Mouse (Mus musculus) neural tube, embryonic 12.5 days (tissue): ENCODE measurements at regions not wholly inside any gene's neighbourhood (a gene's known extent, or its start where the extent isn't known, plus 50 kb on each side); places are given as distances from the start of the nearest gene placed in this dataset.

Source experiments
- ATAC-seq: fragments of 200-750 bp; cut with Nextera tagmentation; 2 replicates; pipeline ENCODE4 v1.8.0; 2017; ENCODE audit warnings: low read depth, mild to moderate bottlenecking, moderate TSS enrichment, moderate library complexity; ENCODE audit not compliant: low FRiP score
- H3K27ac ChIP-seq: fragments of 300-500 bp; sonication (generic); 2 replicates; pipeline ENCODE4 v1.5.1; 2016
- H3K27me3 ChIP-seq: fragments of 300-500 bp; sonication (generic); replicated peaks from 2 replicates; pipeline ENCODE4 v1.6.1; 2016; ENCODE audit warnings: mild to moderate bottlenecking
- H3K36me3 ChIP-seq: fragments of 300-500 bp; sonication (generic); 2 replicates; pipeline ENCODE4 v1.6.1; 2016; ENCODE audit warnings: mild to moderate bottlenecking
- H3K4me1 ChIP-seq: fragments of 300-500 bp; sonication (generic); 2 replicates; pipeline ENCODE4 v1.6.1; 2016
- H3K4me2 ChIP-seq: fragments of 300-500 bp; sonication (generic); replicated peaks from 2 replicates; pipeline ENCODE4 v1.6.1; 2016; ENCODE audit warnings: mild to moderate bottlenecking
- H3K4me3 ChIP-seq: fragments of 300-500 bp; sonication (generic); 2 replicates; pipeline ENCODE4 v1.5.1; 2016
- H3K9ac ChIP-seq: fragments of 300-500 bp; sonication (generic); 2 replicates; pipeline ENCODE4 v1.6.1; 2016; ENCODE audit warnings: mild to moderate bottlenecking
- H3K9me3 ChIP-seq: fragments of 300-500 bp; sonication (generic); 2 replicates; pipeline ENCODE4 v1.6.1; 2016; ENCODE audit warnings: mild to moderate bottlenecking
- WGBS: fragments of 180-500 bp; shearing (Covaris S2); methylation state at CpG from one replicate; pipeline ENCODE4 v1.1.7; 2016; 5-methylcytosine and 5-hydroxymethylcytosine counted together

DNA sequence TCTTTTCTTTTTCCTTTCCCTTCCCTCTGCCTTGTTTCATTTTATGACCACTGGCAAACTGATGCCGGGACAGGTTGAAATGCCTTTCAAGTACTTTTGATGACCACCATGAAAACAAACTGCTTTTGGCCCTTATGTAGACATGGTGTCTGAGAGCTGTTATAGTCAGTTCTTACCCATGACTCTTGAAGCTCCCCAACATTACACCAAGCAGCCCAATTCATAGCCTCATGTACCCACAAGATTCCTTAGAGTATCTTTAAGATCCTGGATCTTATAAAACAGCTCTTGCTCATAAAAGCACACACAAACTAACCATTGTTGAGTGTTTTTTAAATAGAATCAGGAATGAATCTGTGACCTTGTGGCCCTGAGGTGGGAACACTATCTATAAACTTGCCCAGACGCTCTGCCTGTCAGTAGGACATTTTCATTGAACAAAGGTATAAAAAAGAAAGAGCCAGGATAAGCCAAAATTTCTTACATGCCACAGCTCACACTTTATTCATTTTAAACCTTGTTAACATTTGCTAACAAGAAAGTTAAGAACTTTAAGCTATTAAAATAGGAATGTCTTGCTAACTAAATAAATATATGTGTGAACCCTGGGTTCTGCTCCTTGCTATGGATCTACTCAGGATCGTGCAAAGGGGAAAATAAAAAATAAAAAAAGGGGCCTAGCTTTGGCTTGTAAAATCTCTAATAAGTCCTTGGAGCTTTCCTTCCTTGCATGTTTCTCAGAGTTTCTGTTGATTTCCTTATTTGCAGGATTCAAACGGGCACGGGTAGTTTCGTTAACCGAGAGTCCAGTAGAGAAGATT, 375.9 kb upstream of the Btbd3 start:
- no peaks in the 10 kb centered on the region for H3K27me3 ChIP-seq
- WGBS = 85% methylated on average over 7 of the region's 7 CpGs
- no peak overlapping the region for H3K27ac ChIP-seq
- no peak overlapping the region for H3K4me3 ChIP-seq
- H3K4me1 ChIP-seq = no peaks in the 10 kb centered on the region
- H3K9me3 ChIP-seq = no peaks in the 10 kb centered on the region
- no peaks in the 10 kb centered on the region for H3K36me3 ChIP-seq
- no peak overlapping the region for H3K9ac ChIP-seq
- ATAC-seq = no peak
- H3K4me2 ChIP-seq = no peak overlapping the region

DNA sequence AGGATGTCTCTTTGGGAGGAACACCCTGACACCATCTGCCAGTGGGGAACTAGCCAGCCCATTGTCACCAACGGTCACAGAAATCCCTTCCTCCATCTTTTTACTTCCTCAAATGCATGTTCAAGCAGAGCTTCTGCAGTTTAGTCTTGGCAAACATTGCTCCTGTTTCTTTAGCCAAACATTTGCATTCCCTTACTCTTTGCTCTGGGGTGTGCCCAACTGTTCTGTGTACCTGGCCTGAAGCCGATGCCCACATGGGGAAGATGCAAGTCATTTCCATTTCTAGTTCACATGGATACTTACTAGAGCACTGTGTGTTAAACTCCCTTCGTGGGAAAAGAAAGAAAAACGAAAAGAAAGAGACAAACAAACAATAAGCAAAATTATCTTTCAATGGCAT, 386.7 kb upstream of the Btbd3 start:
- ATAC-seq = no peak
- Histone ChIP-seq H3K27me3 (no peaks in the 10 kb centered on the region), H3K4me1 (no peaks in the 10 kb centered on the region), H3K4me3 (no peak overlapping the region), H3K4me2 (no peak overlapping the region), H3K9me3 (no peaks in the 10 kb centered on the region), H3K36me3 (no peaks in the 10 kb centered on the region), H3K9ac (no peak overlapping the region), H3K27ac (no peak overlapping the region)
- 91% methylated on average over 4 of the region's 4 CpGs for WGBS

DNA sequence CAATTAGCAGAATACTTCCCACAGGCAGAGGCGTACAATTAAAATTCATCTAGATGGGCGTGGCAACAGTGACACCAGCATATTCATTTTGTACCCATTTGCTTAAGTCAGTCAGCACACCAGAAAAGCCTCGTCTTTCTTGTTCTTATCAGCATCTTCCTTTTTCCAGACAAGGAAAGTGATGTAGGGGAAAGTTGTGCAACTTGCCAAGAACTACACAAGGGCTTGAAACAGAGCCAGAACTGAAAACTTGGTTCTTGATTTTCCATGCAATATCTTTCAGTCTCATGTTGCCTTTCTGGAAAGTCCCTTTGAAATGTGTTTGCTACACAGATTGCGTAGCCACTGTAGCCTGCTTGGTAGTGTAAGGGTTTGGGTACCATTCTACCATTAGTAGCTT, 401.9 kb upstream of the Btbd3 start:
- Histone ChIP-seq H3K4me3 (no peak overlapping the region), H3K27me3 (no peaks in the 10 kb centered on the region), H3K27ac (no peak overlapping the region), H3K4me1 (no peaks in the 10 kb centered on the region), H3K9me3 (no peaks in the 10 kb centered on the region), H3K36me3 (no peaks in the 10 kb centered on the region), H3K4me2 (no peak overlapping the region), H3K9ac (no peak overlapping the region)
- WGBS = 85% methylated on average over 4 of the region's 4 CpGs
- ATAC-seq = no peak

DNA sequence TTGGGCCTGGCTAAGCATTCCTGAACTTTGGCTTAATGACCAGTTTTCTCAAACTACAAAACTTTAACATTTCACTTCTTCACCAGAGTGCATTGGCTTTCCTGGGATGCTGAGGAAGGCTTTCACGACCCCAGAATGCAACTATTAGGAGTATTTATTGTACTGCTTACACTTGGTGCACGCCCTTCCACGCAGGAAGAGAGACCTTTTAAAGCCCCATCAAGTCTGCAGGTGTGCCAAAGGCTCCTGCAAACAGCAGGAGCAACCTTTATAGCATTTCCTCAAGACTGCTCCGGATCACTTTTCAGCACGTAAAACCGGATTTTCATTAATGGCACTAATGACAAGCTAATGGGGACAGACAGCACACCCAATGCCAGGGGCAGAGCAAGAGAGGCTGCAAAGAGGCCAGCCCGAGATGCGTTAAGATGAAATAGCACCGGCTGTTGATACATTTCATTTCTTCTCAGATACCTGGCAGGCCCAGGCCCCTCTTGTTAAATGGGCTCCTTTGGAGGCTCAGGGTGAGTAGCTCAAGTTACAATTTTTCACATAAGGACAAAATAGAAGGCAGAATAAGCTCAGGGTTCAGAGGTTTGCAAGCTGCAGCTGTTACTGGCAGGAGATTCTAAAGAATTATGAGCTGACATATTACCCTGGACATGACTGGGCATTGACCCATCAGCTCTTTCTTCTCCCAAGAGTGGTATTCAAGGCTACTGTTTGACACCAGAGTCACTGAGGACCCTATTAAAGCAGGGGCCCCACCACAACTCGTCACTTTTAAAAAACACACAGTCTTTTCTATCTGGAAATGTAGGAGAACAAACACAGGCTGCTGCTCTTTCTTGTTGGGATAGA, 402.7 kb upstream of the Btbd3 start:
- ATAC-seq = no peak
- WGBS = 65% methylated on average over 10 of the region's 10 CpGs
- H3K36me3 ChIP-seq = no peaks in the 10 kb centered on the region
- H3K27me3 ChIP-seq = no peaks in the 10 kb centered on the region
- no peak overlapping the region for H3K27ac ChIP-seq
- H3K9ac ChIP-seq = no peak overlapping the region
- no peaks in the 10 kb centered on the region for H3K9me3 ChIP-seq
- no peak overlapping the region for H3K4me3 ChIP-seq
- H3K4me1 ChIP-seq = no peaks in the 10 kb centered on the region
- H3K4me2 ChIP-seq = no peak overlapping the region

DNA sequence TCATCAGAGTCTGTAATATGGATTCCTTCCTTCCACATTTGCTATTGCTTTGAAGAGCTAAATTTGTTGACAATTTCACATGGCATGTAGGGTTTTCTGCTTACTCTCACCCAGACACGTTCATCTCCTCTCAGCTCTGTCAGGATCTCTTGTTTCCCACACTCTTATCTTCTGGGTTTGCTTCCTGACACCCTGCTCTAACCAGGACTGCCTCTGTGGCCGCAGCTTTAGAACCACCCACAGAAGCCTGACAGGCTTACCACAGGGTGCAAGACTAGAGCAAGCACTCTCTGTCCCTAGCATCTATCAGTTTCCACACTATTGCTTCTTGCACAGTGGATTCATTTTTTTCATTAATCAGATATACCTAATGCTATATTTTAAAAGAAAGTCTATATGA, 408.5 kb upstream of the Btbd3 start:
- Histone ChIP-seq H3K27me3 (no peaks in the 10 kb centered on the region), H3K4me1 (no peaks in the 10 kb centered on the region), H3K4me2 (no peak overlapping the region), H3K9me3 (no peaks in the 10 kb centered on the region), H3K27ac (no peak overlapping the region), H3K36me3 (no peaks in the 10 kb centered on the region), H3K4me3 (no peak overlapping the region), H3K9ac (no peak overlapping the region)
- WGBS = 71% methylated on average over 2 of the region's 2 CpGs
- ATAC-seq = no peak

DNA sequence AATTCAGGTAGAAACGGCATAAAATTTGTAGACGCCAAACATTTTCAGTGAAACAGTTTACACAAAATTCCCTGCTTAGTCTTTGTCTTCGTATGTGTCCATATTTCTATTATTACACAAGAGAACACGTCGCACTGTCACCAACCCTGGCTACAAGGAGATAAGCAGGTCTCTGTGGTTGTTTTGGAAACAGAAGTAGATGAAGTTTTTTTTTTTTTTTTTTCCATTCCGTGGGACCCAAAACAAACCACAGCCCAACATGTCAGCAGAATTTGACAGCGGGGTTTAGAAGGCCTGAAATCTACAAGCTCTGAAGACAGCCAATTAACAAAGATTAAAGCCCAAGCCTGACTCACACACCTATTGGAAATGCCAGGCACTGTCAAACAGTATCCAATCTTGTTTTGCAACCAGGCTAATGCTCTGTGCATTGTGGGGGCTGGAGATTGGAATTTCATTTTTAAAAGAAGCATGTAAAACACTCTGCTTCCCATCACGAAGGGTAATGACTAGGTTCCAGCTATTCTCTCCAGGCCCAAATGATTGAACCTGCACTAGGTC, 428.5 kb upstream of the Btbd3 start:
- WGBS = 85% methylated on average over 8 of the region's 8 CpGs
- H3K4me2 ChIP-seq = no peak overlapping the region
- no peak overlapping the region for H3K4me3 ChIP-seq
- H3K36me3 ChIP-seq = no peaks in the 10 kb centered on the region
- no peaks in the 10 kb centered on the region for H3K4me1 ChIP-seq
- ATAC-seq = no peak
- no peaks in the 10 kb centered on the region for H3K9me3 ChIP-seq
- no peak overlapping the region for H3K27ac ChIP-seq
- no peak overlapping the region for H3K9ac ChIP-seq
- H3K27me3 ChIP-seq = no peaks in the 10 kb centered on the region

DNA sequence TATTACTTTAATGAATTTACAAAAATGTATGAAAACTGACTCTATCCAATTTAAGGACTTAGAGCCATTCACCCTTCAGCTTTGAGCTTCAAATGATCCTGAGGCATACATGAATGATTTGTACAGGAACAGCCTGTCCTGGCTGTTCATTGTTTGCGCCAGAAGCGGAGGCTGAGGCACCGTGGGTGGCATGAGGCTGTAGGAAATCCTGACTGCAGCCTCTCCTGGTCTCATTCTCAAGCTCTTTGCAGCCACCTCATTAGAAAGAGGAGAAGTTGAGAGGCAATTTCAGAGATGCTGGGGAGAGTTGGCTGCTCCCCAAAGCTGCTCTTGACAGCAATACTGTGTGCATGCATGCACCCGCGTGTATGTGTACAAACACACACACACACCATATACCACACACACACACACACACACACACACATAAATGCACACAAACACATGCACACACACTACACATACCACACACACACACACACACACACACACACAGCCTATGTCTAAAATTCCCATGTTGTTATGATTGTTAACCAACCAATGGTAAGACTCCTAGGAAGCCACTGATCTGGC, 434.9 kb upstream of the Btbd3 start:
- ATAC-seq = no peak
- H3K27ac ChIP-seq = no peak overlapping the region
- no peak overlapping the region for H3K4me2 ChIP-seq
- H3K36me3 ChIP-seq = no peaks in the 10 kb centered on the region
- no peak overlapping the region for H3K9ac ChIP-seq
- no peaks in the 10 kb centered on the region for H3K9me3 ChIP-seq
- no peaks in the 10 kb centered on the region for H3K4me1 ChIP-seq
- H3K27me3 ChIP-seq = no peaks in the 10 kb centered on the region
- no peak overlapping the region for H3K4me3 ChIP-seq
- 54% methylated on average over 5 of the region's 5 CpGs for WGBS

DNA sequence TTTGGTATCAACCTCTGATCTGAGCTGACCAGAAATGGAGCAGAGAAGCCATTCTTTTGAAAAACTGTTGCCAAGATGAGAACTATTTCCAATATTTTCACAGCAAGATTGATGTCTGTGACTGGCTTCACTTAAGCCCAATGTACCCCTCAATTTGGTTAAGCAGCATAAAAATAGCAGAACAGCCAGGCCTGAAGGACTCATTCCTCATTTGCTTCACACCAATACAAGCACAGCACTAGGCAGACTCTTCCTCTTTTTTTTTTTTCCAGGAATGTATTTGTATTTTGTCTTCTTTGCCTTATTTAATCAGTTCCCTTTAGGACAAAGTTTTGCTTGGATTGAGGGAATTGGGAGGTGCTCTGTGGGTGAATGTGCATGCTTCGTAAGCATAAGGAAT, 441.4 kb upstream of the Btbd3 start:
- no peak overlapping the region for H3K27ac ChIP-seq
- no peak overlapping the region for H3K9ac ChIP-seq
- 100% methylated on average over 1 of the region's 1 CpGs for WGBS
- no peaks in the 10 kb centered on the region for H3K36me3 ChIP-seq
- no peaks in the 10 kb centered on the region for H3K27me3 ChIP-seq
- ATAC-seq = no peak
- no peak overlapping the region for H3K4me2 ChIP-seq
- no peaks in the 10 kb centered on the region for H3K4me1 ChIP-seq
- no peaks in the 10 kb centered on the region for H3K9me3 ChIP-seq
- H3K4me3 ChIP-seq = no peak overlapping the region

DNA sequence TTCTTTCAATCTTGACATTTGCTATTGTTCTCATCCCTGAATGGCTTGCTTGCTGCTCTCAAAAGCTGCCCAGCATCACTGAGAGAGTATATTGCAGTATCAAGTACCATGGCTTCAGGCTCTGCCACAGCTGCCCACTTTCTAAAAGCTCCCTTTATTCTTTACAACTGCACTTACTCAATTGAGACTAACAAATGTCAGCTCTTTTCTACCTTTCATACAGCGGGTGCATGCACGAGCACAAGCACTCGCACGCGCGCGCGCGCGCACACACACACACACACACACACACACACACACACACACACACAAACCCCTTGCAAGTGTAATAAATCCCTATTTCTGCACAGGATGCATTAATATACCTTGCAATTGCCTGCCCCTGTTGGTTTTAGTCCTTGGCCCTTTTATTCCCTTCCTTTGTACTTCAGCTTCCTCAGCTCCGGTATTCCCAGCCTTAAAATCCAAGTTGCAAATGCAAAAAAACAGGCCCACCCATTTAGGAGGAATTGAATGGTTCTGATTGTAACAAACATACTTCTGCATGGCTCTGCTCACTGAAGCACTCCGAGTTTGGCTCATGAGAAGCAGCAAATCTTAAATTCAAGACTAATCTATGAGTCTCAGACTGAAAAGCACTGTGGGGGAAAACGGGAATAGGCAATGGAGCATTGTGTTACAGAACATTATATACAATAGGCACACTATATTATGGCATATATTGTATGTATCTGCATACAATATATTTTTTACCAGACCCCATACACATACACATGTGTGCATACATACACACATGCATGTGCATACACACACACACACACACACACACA, 447.7 kb upstream of the Btbd3 start:
- H3K27ac ChIP-seq = no peak overlapping the region
- H3K9ac ChIP-seq = 0 out of 2 replicates have a peak overlapping the region, but pooled peaks have one; percentile 9
- no peak overlapping the region for H3K4me3 ChIP-seq
- no peaks in the 10 kb centered on the region for H3K36me3 ChIP-seq
- no peaks in the 10 kb centered on the region for H3K9me3 ChIP-seq
- peaks cover 8% of the 10 kb centered on the region; the same call in 1 of the 2 replicates for H3K4me1 ChIP-seq
- WGBS = 32% methylated on average over 13 of the region's 13 CpGs
- H3K27me3 ChIP-seq = no peaks in the 10 kb centered on the region
- peak overlapping the region; percentile 50 for H3K4me2 ChIP-seq
- ATAC-seq = peak; percentile 82

DNA sequence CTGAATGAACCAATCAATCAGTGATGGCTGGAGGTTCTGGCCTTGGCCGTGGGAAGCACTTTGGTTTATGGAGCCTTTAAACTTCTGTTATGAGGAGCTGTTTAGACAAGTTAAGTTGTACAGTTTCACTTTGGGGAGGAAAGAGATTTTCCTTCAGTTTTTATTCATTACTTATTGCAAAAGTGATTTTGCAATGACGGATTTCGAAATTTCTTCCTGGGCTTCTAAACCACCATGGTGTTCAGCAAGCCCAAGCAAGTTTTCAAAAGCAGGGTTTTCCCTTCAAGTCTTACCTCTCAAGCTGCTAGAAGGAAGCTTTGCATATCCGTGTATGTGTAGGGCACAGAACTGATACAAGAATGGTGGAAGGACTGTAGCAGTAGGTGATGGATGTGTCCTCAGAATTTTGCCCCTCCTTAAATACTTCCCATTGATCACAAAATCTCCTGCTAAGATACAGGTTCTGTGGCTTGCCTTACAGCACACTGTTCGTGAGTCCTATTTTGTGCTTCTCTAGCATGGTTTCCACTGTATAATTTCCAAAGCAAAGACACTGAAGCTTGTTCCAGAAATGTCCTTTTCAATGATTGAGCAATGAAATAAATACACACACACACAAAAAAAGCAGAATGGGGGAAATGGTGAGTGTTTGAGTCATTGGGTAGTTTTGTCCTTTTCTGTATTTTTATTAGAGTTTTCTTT, 448.6 kb upstream of the Btbd3 start:
- ATAC-seq = no peak
- H3K9ac ChIP-seq = no peak overlapping the region
- no peaks in the 10 kb centered on the region for H3K27me3 ChIP-seq
- 74% methylated on average over 5 of the region's 5 CpGs for WGBS
- H3K27ac ChIP-seq = no peak overlapping the region
- H3K9me3 ChIP-seq = no peaks in the 10 kb centered on the region
- H3K36me3 ChIP-seq = no peaks in the 10 kb centered on the region
- H3K4me2 ChIP-seq = no peak overlapping the region
- H3K4me3 ChIP-seq = no peak overlapping the region
- H3K4me1 ChIP-seq = peaks cover 8% of the 10 kb centered on the region; the same call in 1 of the 2 replicates

DNA sequence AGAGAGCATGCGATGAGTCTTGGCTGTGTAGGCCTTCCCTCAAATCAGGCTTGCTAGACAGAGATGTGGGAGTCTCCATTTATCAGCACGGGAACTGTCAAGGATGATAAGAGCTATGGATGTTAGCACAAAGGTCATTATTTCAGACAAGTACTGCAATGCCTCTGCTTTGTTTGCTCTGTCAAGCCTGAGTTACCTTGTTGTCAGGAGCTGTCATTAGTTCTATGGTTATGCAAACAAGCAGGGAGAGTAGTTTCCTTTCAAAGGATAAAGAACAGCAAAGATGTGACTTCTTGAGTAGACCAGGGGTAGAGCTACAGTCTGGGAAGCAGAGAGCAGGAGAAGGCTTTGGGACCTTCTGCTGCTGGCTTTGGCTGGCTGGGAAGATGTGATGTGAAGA, 461.5 kb upstream of the Btbd3 start:
- 47% methylated on average over 2 of the region's 2 CpGs for WGBS
- Histone ChIP-seq H3K4me3 (no peak overlapping the region), H3K4me1 (no peaks in the 10 kb centered on the region), H3K9ac (no peak overlapping the region), H3K36me3 (no peaks in the 10 kb centered on the region), H3K4me2 (no peak overlapping the region), H3K27ac (no peak overlapping the region), H3K9me3 (no peaks in the 10 kb centered on the region), H3K27me3 (no peaks in the 10 kb centered on the region)
- ATAC-seq = no peak
